Mouse (Mus musculus) forebrain, embryonic 12.5 days (tissue): ENCODE data around the gene Dguok. TPM values are rescaled to one million over a fixed set of nuclear protein-coding genes. Genes with fewer than 3 reads are reported as not detected.
A peak's percentile ranks its signal among the peaks of the same experiment; 100 is the strongest.

Experiments
- ATAC-seq: fragments of 200-750 bp; cut with Nextera tagmentation; 2 replicates; pipeline ENCODE4 v1.8.0; 2017; ENCODE audit warnings: moderate TSS enrichment; ENCODE audit not compliant: low FRiP score
- H3K27ac ChIP-seq: fragments of 300-500 bp; sonication (generic); 2 replicates; pipeline ENCODE4 v1.5.1; 2016; ENCODE audit warnings: mild to moderate bottlenecking
- H3K27me3 ChIP-seq: fragments of 300-500 bp; sonication (generic); 2 replicates; pipeline ENCODE4 v1.6.1; 2016; ENCODE audit warnings: mild to moderate bottlenecking
- H3K36me3 ChIP-seq: fragments of 300-500 bp; sonication (generic); replicated peaks from 2 replicates; pipeline ENCODE4 v1.6.1; 2016; ENCODE audit warnings: mild to moderate bottlenecking
- H3K4me1 ChIP-seq: fragments of 300-500 bp; sonication (generic); 2 replicates; pipeline ENCODE4 v1.6.1; 2016
- H3K4me2 ChIP-seq: fragments of 300-500 bp; sonication (generic); 2 replicates; pipeline ENCODE4 v1.6.1; 2016; ENCODE audit warnings: mild to moderate bottlenecking, moderate library complexity
- H3K4me3 ChIP-seq: fragments of 300-500 bp; sonication (generic); replicated peaks from 2 replicates; pipeline ENCODE4 v1.5.1; 2016; ENCODE audit warnings: mild to moderate bottlenecking
- H3K9ac ChIP-seq: fragments of 300-500 bp; sonication (generic); 2 replicates; pipeline ENCODE4 v1.6.1; 2016; ENCODE audit warnings: mild to moderate bottlenecking
- H3K9me3 ChIP-seq: fragments of 300-500 bp; sonication (generic); 2 replicates; pipeline ENCODE4 v1.6.1; 2016
- WGBS: fragments of 180-500 bp; shearing (Covaris S2); methylation state at CpG from one replicate; pipeline ENCODE4 v1.1.7; 2016; 5-methylcytosine and 5-hydroxymethylcytosine counted together
- polyA plus RNA-seq: library from polyadenylated mRNA; unstranded; fragments of >200 nt; fragmentation: Nextera tagmentation; extraction: Ambion mirVana; gene quantifications from 2 replicates; pipeline ENCODE4 v1.2.1, GENCODE M21; 2016

The Dguok gene
- polyA plus RNA-seq, 1 experiment from 2014 or later, result 64.7 TPM

DNA sequence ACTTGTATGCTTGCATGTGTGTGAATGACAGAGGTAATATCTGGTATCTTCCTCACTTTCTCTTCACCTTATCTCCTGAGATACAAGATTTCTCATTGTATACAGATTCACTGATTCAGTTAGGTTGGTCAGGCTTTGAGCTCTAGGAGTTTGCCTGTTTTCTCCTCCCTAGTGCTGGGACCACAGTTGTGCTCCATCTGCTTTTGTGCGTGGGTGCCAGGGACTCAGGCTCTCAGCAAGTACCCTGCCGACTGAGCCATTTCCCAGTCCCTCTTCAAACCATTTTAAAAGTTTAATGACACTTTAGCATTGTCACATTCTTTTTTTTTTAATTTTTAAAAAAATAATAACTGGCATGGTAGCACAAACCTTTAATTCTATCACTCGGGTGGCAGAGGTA, 8.4 kb upstream of the Dguok start:
- H3K27me3 ChIP-seq, result no peaks in the 10 kb centered on the region
- no peak overlapping the region for H3K4me3 ChIP-seq
- ATAC-seq, result no peak
- H3K4me1 ChIP-seq, result no peaks in the 10 kb centered on the region
- no peak overlapping the region for H3K9ac ChIP-seq
- no peaks in the 10 kb centered on the region for H3K9me3 ChIP-seq
- 76% methylated on average over 3 of the region's 3 CpGs for WGBS
- H3K4me2 ChIP-seq, result no peak overlapping the region
- H3K27ac ChIP-seq, result no peak overlapping the region
- no peaks in the 10 kb centered on the region for H3K36me3 ChIP-seq

DNA sequence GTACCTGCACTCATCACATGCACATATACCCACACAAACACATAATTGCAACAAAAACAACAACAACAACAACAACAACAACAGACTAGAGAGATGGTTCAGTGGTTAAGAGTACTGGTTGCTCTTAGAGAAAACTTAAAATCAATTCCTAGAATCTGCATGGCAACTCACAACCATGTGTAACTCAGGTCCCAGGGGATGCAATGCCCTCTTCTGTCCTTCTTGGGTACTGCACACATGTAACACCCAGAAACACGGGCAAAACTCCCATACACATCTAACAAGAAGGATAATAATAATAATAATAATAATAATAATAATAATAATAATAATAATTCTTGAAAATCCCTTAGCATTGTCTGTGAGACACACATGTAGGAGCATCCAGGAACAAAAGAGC, 5.7 kb upstream of the Dguok start:
- Histone ChIP-seq H3K4me3 (no peak overlapping the region), H3K9ac (no peak overlapping the region), H3K27me3 (no peaks in the 10 kb centered on the region), H3K4me2 (no peak overlapping the region), H3K36me3 (no peaks in the 10 kb centered on the region), H3K27ac (no peak overlapping the region), H3K9me3 (no peaks in the 10 kb centered on the region), H3K4me1 (peaks cover 1% of the 10 kb centered on the region)
- peak; percentile 44; the same call in 1 of the 2 replicates for ATAC-seq
- WGBS, result 15% methylated on average over 1 of the region's 1 CpGs

DNA sequence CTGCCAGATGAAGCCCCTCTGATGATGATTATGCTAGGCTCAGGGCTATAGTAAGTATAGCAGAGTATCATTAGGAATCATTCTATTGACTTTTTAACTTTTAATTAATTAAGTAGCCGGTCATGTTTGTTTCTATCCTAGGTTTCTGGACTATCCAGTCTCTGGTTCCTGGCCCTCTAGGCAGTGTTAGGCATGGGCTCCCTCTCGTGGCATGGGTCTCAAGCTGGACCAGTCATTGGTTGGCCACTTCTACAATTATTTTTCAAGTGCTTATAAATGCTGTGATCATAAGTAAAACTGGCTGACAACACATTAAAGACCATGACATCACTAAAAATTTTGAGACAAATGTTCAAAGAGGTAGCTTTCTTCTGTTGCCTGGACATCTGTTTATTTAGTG, 3.4 kb upstream of the Dguok start:
- H3K4me3 ChIP-seq, result no peak overlapping the region
- H3K27me3 ChIP-seq, result no peaks in the 10 kb centered on the region
- 69% methylated on average over 2 of the region's 2 CpGs for WGBS
- no peaks in the 10 kb centered on the region for H3K36me3 ChIP-seq
- H3K27ac ChIP-seq, result no peak overlapping the region
- H3K4me2 ChIP-seq, result no peak overlapping the region
- peaks cover 12% of the 10 kb centered on the region for H3K4me1 ChIP-seq
- no peak overlapping the region for H3K9ac ChIP-seq
- no peak for ATAC-seq
- H3K9me3 ChIP-seq, result no peaks in the 10 kb centered on the region

GRCm38 (mm10) chr6:83509442-83509841, 2.7 kb upstream of the Dguok start:
- 51% methylated on average over 8 of the region's 8 CpGs for WGBS
- no peak overlapping the region for H3K9ac ChIP-seq
- H3K4me2 ChIP-seq, result no peak overlapping the region
- ATAC-seq, result no peak
- no peak overlapping the region for H3K27ac ChIP-seq
- no peaks in the 10 kb centered on the region for H3K9me3 ChIP-seq
- peaks cover 15% of the 10 kb centered on the region for H3K4me1 ChIP-seq
- H3K27me3 ChIP-seq, result no peaks in the 10 kb centered on the region
- no peaks in the 10 kb centered on the region for H3K36me3 ChIP-seq
- no peak overlapping the region for H3K4me3 ChIP-seq

DNA sequence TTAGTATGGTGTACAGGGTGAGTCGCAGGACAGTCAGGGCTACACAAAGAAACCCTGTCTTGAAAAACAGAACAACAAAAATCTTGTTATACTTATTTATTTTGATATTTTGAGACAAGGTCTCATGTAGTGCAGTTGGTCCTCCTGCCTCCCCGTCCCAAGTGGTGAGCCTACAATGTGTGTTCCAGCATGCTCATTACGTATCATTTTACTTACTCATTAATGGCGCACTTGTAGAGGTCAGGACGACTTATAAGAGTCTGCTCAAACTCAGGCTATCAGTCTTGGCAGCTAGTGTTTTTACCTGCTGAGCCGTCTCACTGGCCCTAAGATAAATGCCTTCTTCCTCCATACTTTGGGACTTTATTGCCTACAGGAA, 388 bp upstream of the Dguok start:
- H3K9me3 ChIP-seq, result no peaks in the 10 kb centered on the region
- WGBS, result 36% methylated on average over 6 of the region's 6 CpGs
- no peaks in the 10 kb centered on the region for H3K36me3 ChIP-seq
- peak overlapping the region; percentile 63 for H3K27ac ChIP-seq
- peak overlapping the region; percentile 86 for H3K4me3 ChIP-seq
- H3K27me3 ChIP-seq, result no peaks in the 10 kb centered on the region
- ATAC-seq, result no peak
- peak overlapping the region; percentile 49 for H3K9ac ChIP-seq
- peaks cover 15% of the 10 kb centered on the region for H3K4me1 ChIP-seq
- H3K4me2 ChIP-seq, result peak overlapping the region; percentile 81

- Histone ChIP-seq H3K27me3 (no peaks in the 10 kb centered on the region), H3K27ac (no peak overlapping the region), H3K9ac (peak overlapping the region; percentile 90; the same call in 1 of the 2 replicates), H3K9me3 (no peaks in the 10 kb centered on the region), H3K4me2 (peak overlapping the region; percentile 81), H3K4me3 (peak overlapping the region; percentile 86), H3K36me3 (peaks cover 2% of the 10 kb centered on the region; the same call in 1 of the 2 replicates), H3K4me1 (peaks cover 15% of the 10 kb centered on the region)
- WGBS, result 86% methylated on average over 4 of the region's 4 CpGs
- no peak for ATAC-seq
These were observed 1.2 kb downstream of the Dguok start for GRCm38 (mm10) chr6:83505554-83505953.

- H3K27ac ChIP-seq, result no peak overlapping the region
- H3K4me3 ChIP-seq, result no peak overlapping the region
- no peak for ATAC-seq
- no peak overlapping the region for H3K4me2 ChIP-seq
- WGBS, result 87% methylated on average over 3 of the region's 3 CpGs
- no peaks in the 10 kb centered on the region for H3K9me3 ChIP-seq
- no peaks in the 10 kb centered on the region for H3K27me3 ChIP-seq
- no peak overlapping the region for H3K9ac ChIP-seq
- H3K36me3 ChIP-seq, result peaks cover 12% of the 10 kb centered on the region; the same call in 1 of the 2 replicates
- H3K4me1 ChIP-seq, result peaks cover 15% of the 10 kb centered on the region
These were observed 3.4 kb downstream of the Dguok start for GRCm38 (mm10) chr6:83503361-83503760.

GRCm38 (mm10) chr6:83502656-83503055, 4.1 kb downstream of the Dguok start:
- Histone ChIP-seq H3K4me1 (peaks cover 15% of the 10 kb centered on the region), H3K27ac (no peak overlapping the region), H3K4me3 (no peak overlapping the region), H3K36me3 (peaks cover 16% of the 10 kb centered on the region; the same call in 1 of the 2 replicates), H3K27me3 (no peaks in the 10 kb centered on the region), H3K9ac (no peak overlapping the region), H3K9me3 (no peaks in the 10 kb centered on the region), H3K4me2 (no peak overlapping the region)
- 89% methylated on average over 3 of the region's 3 CpGs for WGBS
- ATAC-seq, result no peak

GRCm38 (mm10) chr6:83501524-83502310, 5.1 kb downstream of the Dguok start:
- H3K4me2 ChIP-seq, result no peak overlapping the region
- no peak overlapping the region for H3K27ac ChIP-seq
- 65% methylated on average over 9 of the region's 9 CpGs for whole genome bisulfite sequencing
- peaks cover 10% of the 10 kb centered on the region for H3K4me1 ChIP-seq
- no peaks in the 10 kb centered on the region for H3K27me3 ChIP-seq
- peaks cover 23% of the 10 kb centered on the region; the same call in 1 of the 2 replicates for H3K36me3 ChIP-seq
- H3K9me3 ChIP-seq, result no peaks in the 10 kb centered on the region
- no peak overlapping the region for H3K9ac ChIP-seq
- ATAC-seq, result no peak
- H3K4me3 ChIP-seq, result no peak overlapping the region

DNA sequence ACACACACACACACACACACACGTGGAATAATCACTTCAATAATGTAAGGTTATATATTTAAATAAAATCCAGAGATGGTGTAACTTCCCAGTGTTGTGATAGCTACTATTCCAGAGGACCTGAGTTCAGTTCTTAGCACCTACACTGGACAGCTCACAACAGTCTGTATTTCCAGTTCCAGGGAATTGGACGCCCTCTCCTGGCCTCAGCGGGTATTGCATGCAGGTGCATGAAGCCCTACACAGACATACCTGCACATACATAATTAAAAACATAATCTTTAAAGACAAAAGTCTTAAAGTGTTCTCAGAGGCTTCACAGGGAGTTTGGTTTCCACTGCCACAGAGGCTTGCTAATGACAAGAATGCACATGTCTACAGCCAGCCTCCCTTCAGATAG, 6.3 kb downstream of the Dguok start:
- Histone ChIP-seq H3K27me3 (no peaks in the 10 kb centered on the region), H3K4me3 (no peak overlapping the region), H3K4me2 (no peak overlapping the region), H3K4me1 (0 out of 2 replicates have a peak, but pooled peaks cover 3% of the 10 kb centered on the region), H3K9ac (no peak overlapping the region), H3K27ac (no peak overlapping the region), H3K36me3 (peaks cover 35% of the 10 kb centered on the region), H3K9me3 (no peaks in the 10 kb centered on the region)
- no peak for ATAC-seq
- 65% methylated on average over 3 of the region's 3 CpGs for WGBS

GRCm38 (mm10) chr6:83499078-83499477, 7.7 kb downstream of the Dguok start:
- Histone ChIP-seq H3K9me3 (no peaks in the 10 kb centered on the region), H3K36me3 (peaks cover 44% of the 10 kb centered on the region), H3K27me3 (no peaks in the 10 kb centered on the region), H3K27ac (no peak overlapping the region), H3K4me1 (no peaks in the 10 kb centered on the region), H3K9ac (no peak overlapping the region), H3K4me3 (no peak overlapping the region), H3K4me2 (no peak overlapping the region)
- ATAC-seq, result no peak
- WGBS, result 93% methylated on average over 10 of the region's 10 CpGs

- ATAC-seq, result no peak
- Histone ChIP-seq H3K27ac (no peak overlapping the region), H3K4me1 (no peaks in the 10 kb centered on the region), H3K27me3 (no peaks in the 10 kb centered on the region), H3K36me3 (peaks cover 56% of the 10 kb centered on the region), H3K4me3 (no peak overlapping the region), H3K9ac (no peak overlapping the region), H3K4me2 (no peak overlapping the region), H3K9me3 (no peaks in the 10 kb centered on the region)
- WGBS, result 89% methylated on average over 22 of the region's 22 CpGs
These were observed 9.7 kb downstream of the Dguok start for GRCm38 (mm10) chr6:83496753-83497710.
